Mouse (Mus musculus): Measurements from ENCODE around the gene Lrrc8b.

Gene Lrrc8b

DNA sequence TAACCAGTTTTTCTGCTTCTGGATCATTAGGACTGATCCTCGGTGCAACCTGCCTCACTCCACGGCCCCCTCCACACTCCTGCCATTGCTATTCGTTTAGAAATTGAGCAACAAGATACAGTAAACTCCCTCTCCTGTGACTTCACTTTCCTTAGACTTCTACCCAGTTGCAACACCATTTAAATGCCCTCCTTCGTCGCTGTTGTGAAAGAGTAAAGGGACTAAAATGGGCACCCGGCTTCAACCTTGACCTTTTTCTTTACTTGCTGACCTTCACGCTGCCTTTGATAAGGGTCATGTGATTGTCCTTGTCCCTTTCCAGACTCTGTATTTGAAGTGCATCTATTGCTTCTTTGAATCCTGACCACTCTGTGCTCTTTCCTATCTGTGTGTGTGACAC is 2.8 kb downstream of the Lrrc8b start:
- in situ Hi-C loops (cut with MboI; ENCODE audit: low sequenced_read_pairs) = no loop called here

DNA sequence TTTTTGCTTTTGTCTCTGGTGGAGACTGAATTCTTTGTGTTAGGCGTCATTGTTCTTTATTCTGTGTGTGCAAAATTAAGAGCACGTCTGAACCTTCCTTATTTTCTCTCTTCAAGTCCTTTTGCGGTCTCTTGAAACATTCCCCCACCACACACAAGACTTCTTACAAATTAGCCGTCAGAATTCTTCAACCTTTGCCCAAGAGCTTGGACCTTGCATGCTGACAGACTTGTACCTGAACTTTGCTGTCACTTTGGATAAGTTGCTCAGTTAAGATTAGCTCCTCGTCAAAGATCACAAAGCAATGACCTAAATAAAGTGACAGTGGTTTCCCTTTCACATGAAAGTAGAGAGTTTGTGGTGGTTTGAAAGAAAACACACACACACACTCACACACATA is 3.3 kb downstream of the Lrrc8b start:
- in situ Hi-C loops (cut with MboI; ENCODE audit: low sequenced_read_pairs) = no loop called here

DNA sequence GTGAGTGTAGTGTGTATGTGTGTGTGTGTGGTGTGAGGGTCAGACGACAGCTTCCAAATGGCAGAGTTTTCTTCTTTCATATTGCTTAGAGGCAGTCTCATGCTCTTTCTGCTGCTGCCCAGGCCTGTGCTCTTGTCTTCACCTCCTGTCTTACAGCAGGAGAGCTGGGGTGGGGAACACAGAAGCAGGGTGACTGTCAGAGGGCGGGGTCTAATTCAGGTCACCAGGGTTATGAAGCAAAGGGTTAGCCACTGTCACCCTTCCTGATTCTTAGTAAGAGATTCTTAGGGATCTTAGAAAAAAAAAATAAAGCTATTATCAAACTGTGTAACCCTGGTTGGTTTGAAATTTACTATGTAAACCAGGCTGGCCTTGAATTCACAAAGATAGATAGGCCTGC is 10.0 kb downstream of the Lrrc8b start:
- in situ Hi-C loops (cut with MboI; ENCODE audit: low sequenced_read_pairs) = no loop called here

DNA sequence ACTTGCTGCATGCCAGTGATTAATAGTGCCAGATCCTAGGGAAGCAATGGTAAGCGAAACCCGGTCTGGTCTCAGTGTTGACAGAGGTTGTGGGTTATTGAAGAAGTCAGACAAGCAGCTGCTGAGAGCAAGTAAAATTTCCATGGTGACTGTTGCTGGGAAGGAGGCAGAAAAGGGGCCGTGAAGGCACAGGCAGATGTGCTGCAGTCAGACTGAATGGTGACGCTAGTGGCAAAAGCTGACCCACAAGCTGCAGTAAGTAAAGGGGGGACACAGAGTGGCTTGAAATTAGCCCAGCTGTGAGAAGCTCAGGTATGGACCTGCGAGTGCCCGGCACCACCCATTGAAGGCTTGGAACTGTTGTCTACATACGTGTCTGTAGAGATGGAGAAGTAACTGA is 11.8 kb downstream of the Lrrc8b start:
- in situ Hi-C loops (cut with MboI; ENCODE audit: low sequenced_read_pairs) = no loop called here

DNA sequence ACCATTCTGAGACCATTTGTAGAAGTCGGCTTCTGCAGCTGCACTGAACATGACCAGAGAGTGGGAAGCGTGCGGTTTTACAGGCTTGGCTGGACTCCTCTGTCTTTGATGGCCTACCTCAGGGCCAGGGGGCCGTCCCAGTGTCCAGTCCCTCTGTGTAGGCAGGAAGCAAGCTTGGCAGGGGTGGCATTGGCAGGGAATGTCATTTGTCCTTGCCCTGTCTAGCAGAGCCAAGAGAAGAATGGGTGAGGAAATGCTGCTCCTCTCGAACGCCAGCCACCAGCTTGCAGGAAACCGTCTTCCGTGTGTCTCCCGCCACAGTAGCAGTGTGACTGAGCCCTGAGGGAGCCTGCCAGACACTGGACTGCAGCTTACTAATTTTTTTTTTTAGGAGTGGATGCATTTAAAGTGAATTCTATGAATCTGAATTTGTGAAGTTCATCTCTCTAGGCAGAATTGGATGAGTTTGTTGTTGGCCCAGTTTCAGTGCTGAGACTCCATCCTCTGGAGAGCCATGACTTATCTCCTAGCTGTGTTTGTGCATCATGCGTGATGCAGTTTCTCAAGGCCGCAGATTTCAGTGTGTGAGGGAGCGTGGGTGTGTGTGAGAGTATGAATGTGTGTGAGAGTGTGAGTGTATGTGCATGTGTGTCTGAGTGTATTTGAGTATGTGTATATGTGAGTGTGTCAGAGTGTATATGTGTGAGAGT is 12.8 kb downstream of the Lrrc8b start:
- in situ Hi-C loops (cut with MboI; ENCODE audit: low sequenced_read_pairs) = no loop called here

DNA sequence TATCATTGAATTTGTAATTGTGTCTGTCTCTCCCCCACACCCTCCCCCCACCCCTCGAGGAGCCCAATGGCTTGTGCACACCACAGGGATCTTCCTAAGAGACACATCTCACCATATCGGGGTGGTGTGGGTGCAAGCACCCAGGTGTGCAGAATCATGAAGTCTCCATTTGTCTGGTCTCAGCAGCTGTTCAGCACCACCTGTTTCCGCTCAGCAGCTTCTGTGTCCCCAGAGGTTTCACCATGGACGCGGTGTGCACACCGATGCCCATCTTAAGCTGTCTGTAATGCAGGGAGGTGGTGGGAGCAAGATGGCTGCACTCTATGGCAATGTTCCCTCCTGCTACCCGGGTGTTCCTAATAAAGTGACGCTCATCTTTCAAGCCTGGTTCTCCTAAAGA is 14.6 kb downstream of the Lrrc8b start:
- in situ Hi-C loops (cut with MboI; ENCODE audit: low sequenced_read_pairs) = no loop called here

DNA sequence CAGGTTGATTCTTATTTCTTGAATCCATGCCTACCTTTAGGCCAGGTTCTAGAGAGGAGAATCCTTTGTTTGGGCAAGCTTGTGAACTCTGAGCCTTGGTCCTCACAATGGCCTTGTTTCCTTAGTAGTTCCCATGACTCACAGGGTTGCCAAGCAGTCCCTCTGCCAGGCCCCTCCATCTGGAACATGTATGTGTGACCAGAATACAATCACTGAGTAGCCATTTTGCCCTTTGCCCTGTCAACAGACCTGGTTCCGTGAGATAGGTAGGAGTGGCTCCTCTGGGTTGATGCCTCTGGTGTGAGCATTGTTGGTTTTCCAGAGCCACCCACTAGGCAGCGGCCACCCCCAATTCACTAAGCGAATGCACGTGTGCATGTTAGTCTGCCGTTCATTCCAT is 24.0 kb downstream of the Lrrc8b start:
- in situ Hi-C loops (cut with MboI; ENCODE audit: low sequenced_read_pairs) = no loop called here

DNA sequence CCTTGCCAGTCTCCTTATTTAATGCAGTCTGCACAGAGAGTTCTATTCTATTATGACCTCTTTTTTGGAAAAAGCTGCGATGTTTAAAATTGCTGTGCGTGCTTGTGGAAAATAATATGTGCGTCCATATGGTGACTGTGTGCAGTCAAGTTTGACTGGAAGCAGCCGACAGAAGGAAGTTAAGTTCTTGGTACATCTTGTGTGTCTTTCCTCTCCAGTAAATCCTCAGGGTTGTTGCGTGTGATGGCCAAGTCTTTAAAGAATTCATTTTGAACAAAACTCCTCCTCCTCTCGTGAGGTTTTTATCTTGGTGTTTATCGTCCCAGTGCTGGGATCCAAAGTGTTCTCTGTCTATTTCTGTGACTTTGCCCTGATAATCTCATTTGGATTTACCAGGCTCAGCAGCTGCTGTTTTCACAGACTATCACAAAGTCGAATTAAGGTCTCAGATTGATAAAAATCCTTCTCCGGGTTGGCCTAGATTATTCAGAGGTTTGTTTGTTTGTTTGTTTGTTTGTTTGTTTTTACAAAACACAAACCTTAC is 25.5 kb downstream of the Lrrc8b start:
- in situ Hi-C loops (cut with MboI; ENCODE audit: low sequenced_read_pairs) = no loop called here

DNA sequence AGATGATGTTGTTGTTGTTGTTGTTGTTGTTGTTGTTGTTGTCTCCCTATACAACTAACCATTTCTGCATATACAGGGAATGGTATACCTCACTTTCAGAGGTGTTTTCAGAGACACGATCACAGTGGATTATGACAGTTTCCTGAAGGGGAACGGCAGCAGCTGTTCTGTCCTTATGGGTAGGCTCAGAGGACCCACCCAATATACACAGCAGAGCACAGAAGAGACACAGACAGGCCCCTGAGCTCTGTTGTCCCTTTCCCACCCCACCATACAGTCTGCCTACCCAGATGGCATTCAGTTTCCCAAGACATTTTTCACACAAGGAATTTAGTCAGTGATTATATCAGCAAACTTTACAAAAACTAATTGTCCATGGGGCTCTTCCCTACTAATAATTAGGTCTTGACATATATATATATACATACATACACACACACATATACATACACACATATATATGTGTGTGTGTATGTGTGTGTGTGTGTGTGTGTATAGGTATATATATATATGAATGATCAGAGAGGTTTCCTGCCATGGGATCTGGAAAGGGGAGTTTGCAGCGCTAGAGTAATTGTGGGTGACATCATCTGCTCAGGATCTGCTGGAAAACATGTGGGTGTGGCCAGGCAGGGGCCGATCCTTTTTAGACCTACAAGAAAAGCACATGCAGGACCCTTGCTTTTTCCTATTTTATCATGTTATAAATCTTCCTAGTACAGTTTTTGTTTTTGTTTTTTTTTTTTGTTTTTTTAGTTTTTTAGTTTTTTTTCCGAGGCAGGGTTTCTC is 26.8 kb downstream of the Lrrc8b start:
- in situ Hi-C loops (cut with MboI; ENCODE audit: low sequenced_read_pairs) = no loop called here

DNA sequence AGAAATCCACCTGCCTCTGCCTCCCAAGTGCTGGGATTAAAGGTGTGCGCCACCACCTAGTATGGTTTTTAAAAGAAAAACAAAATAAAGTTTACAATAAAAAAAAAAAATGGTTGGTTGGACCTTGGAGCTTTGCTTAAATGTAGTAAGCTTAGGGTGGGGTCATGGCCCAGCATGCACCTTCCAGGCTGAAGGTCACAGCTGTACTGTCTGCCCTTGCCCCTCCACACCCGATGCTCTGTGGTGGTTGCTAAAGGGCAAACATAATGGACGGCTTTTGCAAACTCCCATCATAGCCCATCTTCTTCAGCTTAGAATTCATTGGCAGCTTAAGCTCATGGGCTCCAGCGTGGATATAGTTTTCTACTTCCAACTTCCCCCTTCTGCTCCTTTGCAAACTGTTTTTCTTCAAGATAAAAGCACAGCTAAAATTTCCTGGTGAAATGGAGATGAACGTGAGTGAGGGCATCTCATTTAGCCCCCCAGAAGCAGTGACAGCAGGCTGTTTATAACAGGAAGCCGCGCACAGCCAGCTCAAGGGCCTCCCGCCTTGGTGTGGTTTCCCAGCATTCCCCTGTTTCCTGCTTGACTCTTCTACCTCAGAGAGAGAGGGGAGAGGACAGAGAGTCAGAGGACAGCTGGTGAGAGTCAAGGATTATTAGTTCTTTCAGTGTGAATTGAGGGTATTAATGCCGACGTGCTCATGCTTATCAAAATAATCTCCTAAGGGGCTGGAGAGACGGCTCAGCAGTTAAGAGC is 27.7 kb downstream of the Lrrc8b start:
- in situ Hi-C loops (cut with MboI; ENCODE audit: low sequenced_read_pairs) = no loop called here

DNA sequence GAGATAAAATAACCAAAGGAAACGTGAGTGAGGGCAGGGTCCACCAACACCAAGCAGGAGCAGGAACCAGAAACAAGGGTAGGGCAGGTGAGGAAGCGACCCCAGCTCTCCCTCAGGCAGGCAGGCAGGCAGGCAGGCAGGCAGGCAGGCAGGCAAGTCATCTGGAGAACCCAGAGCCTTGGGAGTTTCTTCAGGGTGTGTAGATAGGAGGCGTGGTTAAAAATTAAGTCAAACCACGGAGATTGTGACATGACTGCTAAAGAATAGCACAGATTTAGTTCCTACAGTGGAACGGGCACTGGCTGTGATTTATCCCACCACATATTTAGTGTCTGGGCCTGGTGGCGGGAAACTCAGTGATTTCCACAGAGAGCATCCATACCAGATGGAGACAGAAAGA is 30.1 kb downstream of the Lrrc8b start:
- in situ Hi-C loops (cut with MboI; ENCODE audit: low sequenced_read_pairs) = no loop called here

DNA sequence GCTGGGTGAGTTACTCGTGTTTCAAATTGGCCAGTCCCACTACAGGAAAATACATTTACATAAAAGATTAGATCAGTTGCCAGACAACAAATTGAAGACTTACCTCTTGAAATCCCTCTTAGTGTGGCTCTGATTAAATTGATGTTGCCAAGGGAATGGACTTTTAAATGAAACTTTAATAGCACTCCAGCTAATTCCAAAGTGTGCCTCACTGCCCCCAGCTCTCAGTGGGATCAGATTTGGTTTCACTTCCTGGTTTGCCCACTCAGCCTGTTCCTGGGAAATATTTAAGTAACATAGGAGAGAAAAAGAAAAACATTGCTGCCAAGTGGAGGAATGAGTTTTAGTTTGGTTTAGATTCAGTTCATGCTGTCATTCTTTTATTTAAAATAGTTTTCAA is 38.5 kb downstream of the Lrrc8b start:
- in situ Hi-C loops (cut with MboI; ENCODE audit: low sequenced_read_pairs) = no loop called here

DNA sequence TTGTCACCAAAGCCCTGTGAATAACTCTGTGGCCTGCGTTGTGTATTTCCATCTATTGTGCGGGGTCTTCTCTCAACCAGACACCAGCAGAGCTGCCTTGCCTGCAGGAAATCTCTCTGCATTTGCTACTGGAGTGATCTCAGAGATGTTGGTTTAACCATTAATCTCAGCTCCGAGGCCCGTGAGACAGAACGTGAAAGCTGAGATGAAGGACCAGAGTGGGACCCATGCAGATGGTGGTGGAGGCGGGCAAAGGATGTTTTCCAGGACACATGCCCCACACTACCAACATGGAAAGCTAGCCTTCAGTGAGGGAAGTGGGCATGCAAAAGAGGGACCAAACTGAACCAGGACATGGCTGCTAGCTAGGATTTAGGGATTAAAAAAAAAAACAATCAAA is 43.5 kb downstream of the Lrrc8b start:
- in situ Hi-C loops (cut with MboI; ENCODE audit: low sequenced_read_pairs) = no loop called here

DNA sequence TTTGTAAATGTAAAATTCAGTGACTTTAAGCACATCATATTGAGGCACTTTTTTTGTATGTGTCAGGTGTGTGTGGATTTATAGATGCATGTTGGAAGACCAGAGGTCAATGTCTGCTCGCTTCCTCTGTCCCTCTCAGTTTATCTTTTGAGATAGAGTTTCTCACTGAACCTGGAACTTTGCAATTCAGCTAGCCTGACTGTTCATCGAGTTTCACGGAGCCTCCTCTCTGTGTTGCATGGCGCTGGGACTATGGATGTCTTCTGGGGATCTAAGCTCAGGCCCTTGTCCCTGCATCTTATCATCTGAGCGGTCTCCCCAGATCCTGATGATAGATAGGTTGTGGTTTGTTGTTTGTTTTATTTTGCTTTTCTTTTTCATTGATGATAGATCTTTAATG is 45.0 kb downstream of the Lrrc8b start:
- in situ Hi-C loops (cut with MboI; ENCODE audit: low sequenced_read_pairs) = no loop called here

DNA sequence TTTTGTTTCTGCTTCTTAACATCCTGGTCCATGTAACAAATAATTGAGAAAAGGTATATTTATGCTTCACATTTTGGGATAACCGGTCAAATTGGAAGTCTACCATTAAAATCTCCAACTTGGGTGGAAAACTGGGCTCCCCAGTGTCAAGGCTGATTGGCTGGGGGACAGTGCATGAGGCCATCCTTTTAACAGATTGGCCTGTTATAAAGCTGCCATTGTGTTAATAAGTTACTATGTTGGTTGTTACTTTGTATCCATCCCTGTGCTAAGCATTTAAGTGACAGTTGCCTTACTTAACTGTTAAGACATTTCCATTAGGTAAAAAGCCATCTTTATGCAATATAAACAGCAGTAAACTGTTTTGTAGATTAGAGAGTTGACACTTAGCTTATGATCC is 45.5 kb downstream of the Lrrc8b start:
- in situ Hi-C loops (cut with MboI; ENCODE audit: low sequenced_read_pairs) = no loop called here

DNA sequence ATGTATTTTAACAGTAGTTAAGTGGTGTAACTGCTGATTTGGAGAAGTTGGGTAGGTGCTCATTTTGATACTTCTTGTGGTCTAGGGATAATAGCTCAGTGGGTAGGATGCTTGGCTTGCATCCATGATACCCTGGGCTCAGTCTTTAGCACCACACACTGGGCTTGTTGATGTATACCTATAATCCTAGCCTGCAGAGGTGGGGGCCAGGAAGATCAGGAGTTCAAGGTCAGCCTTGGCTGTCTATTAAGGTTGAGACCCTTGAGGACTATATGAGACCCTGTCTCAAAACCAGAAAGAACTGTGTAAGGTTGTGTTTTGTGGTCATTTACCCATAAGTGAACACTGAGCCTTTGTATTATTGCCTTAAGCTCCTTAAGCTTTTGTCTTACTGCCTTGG is 49.1 kb downstream of the Lrrc8b start:
- in situ Hi-C loops (cut with MboI; ENCODE audit: low sequenced_read_pairs) = no loop called here

DNA sequence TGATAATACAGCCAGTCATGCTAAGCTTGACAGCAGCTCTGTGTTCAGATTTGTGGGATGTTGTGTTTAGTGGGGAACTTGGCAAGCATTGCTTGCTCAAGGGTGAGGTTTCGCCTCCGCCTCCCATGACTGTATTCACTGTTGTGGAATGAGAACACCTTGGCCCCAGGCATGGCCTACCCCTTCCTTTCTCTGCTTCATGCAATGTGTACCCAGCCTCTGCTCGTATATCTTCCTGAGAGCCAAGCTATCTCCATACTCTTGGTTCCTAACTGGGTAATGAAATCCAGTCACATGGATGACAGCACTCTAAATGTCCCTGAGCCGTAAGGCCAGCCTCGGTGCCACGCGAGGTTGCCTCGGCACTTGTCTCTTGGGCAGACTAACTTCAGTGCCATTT is 50.0 kb downstream of the Lrrc8b start:
- in situ Hi-C loops (cut with MboI; ENCODE audit: low sequenced_read_pairs) = no loop called here

DNA sequence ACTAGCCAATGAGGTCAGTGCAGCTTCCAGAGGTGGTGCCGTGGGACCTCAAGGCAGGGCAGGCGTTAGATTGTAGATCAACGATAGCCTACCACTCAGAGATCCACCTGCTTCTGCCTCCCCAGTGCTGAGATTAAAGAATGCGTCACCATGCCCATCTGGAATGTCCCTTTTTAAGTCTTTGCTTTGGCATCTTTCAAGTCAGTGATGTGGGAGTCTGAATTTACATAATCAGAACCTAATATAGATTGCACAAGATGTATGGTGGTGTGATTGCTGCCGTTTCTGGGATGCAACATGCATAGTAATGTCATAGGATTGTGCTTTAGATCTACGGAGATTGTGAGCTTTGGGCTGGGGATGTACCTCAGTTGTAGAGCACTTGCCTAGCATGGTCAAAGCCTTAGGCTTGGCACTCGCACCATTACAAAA is 50.9 kb downstream of the Lrrc8b start:
- in situ Hi-C loops (cut with MboI; ENCODE audit: low sequenced_read_pairs) = no loop called here

DNA sequence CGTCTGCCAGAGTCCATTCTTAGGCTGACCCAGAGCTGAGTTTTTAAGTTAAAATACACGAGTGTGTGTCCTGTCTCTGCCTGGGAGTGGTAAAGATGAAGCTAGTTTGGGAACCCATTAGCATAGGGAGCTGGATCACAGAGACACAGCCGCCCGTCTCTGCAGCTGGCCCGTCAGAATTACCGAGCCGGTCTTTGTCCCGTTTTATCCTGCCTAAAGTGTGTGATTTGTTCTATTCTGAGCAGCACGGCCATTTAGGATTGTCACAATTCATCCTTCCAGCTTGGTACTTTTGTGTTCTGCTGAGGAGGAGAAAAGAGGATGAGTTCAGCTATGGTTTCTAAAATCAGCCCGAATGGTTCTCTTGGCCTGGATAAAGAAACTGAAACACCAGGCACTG is 51.7 kb downstream of the Lrrc8b start:
- in situ Hi-C loops (cut with MboI; ENCODE audit: low sequenced_read_pairs) = no loop called here

DNA sequence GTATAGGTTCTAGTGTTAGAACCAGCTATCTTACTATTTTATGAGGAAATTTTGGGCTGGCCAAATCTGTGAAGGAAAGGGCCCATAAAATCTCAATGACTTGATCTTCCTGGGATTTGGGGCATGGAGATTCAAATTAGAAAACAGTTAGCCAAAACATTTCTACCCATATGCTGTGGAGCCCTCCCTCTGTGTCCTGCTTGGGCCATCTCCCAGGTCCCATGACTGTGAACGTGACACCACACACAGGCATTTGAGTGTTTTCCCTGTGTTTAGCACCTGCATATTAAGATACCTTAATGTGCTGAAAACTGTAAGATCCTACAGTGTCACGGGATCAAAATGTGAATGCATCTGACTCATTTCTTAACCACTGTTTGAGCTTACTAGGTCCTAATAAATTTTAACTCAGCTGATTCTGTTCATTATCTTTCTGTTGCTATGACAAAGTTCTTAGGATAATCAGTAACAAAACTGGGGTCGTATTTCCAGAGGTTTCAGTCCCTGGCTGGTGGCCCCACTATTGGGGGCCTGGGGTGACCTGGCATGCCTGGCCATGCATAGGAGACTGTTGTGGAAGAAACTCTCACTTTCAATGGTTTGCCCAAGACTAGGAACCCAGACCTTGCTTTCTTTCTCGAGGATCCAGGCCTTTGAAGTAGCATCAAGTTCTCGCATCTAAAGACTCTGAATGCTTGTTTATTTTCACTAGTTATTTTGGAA is 57.6 kb downstream of the Lrrc8b start:
- in situ Hi-C loops (cut with MboI; ENCODE audit: low sequenced_read_pairs) = no loop called here

DNA sequence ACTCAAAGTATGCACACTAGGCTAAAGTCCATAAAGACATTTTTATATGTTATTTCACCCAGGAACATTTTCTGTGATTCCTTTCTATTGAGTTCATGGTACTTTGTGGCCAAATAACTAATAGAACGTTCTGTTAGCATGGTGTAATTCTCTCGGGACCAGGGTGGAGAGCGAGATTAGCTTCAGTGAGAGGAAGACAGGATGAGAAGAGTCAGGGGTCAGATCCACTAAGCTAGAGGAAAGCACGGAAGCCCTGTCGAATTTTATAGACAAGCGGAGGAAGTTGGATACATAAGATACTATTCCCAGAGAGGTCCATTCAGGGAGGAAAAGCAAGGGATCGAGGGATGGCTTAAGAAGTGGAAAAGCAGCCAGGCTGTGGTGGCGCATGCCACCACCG is 62.0 kb downstream of the Lrrc8b start:
- in situ Hi-C loops (cut with MboI; ENCODE audit: low sequenced_read_pairs) = no loop called here
